Mouse (Mus musculus): ENCODE results near the gene Zfp266. TPM values are rescaled to one million over a fixed set of nuclear protein-coding genes. Genes with fewer than 3 reads are reported as not detected.

Zfp266 gene
- total RNA-seq (2023) = 34.5 TPM

GRCm38 (mm10) chr9:20521306-20521957 lies at the start of gene Zfp266:
Gene Zfp266, minus strand, starts transcription at chr9:20521417.

GRCm38 (mm10) chr9:20492527-20493233 lies 28.5 kb downstream of the Zfp266 start, which contains the start of gene Zfp426:
Gene Zfp426, minus strand, starts transcription at chr9:20492746.

GRCm38 (mm10) chr9:20459377-20460317 lies 61.6 kb downstream of the Zfp266 start, which contains the start of gene Zfp26:
Gene Zfp26, minus strand, starts transcription at chr9:20460162.

Other genes starting within 250 kb of the Zfp266 start
- gene Olfr39, start 239.1 kb downstream of the Zfp266 start, total RNA-seq (2023) = 0.38 TPM
- not detected for gene Olfr873, start 222.9 kb downstream of the Zfp266 start, total RNA-seq (2023)
- gene Olfr18, start 185.3 kb downstream of the Zfp266 start, total RNA-seq (2023) = not detected
- gene Zfp560, start 136.2 kb downstream of the Zfp266 start, total RNA-seq (2023) = 8.2 TPM
- 39.0 TPM for gene Zfp26, start 61.3 kb downstream of the Zfp266 start, total RNA-seq (2023)
- 22.4 TPM for gene Zfp426, start 28.7 kb downstream of the Zfp266 start, total RNA-seq (2023)
- gene Zfp846, start 59.9 kb upstream of the Zfp266 start, total RNA-seq (2023) = 6.4 TPM
- 344 TPM for gene Ubl5, start 121.5 kb upstream of the Zfp266 start, total RNA-seq (2023)
- gene Fbxl12, start 123.3 kb upstream of the Zfp266 start, total RNA-seq (2023) = 107 TPM
- 20.4 TPM for gene Pin1, start 130.7 kb upstream of the Zfp266 start, total RNA-seq (2023)
- not detected for gene Olfm2, start 224.9 kb upstream of the Zfp266 start, total RNA-seq (2023)

Measured in CD4-positive naive resting alpha-beta T cell, adult 57 days (primary cell).